Comparison of ENCODE assay signal across 14 mouse cellular contexts in the genomic region with DNA sequence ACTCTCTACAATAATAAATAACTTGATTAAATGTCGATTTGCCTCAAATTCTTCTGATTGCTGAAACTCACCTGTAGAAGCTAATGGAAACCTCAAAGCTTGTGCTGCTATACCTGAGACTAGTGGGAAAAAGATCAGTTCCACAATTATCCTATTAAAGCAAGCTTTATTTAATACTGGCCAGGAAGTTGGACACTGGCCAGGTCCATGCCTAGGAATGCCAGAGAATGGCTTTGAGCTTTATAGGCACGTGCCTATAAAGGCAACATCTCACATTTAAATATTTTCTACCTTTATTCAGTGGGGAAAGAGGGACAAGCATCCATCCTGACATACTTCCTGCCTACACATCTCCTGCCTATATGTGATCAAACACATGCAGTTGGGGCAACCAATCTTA.
A peak's percentile ranks its signal among the peaks of the same experiment; 100 is the strongest.
DNase-seq lines count a peak whose midpoint lies in the region; TF ChIP-seq lines count a peak whose summit lies in the region.
"Had no signal": no experiment of that assay in that cellular context is flagged by ENCODE, and none has a peak within 500 bp of the region (broad histone marks: within the 10 kb centered on the region; RNA-seq: fewer than 3 reads in every experiment).

No protein-coding gene starts in this region.

- TF ChIP-seq POLR2A in brain, embryonic 14.5 days (IDR thresholded peaks at IDR 0.05; ENCODE audit: borderline replicate concordance, extremely low read depth, insufficient read depth, insufficient read length, poor library complexity, severe bottlenecking) = no peak

- no peak for TF ChIP-seq CTCF in brain, embryonic 14.5 days (IDR thresholded peaks at IDR 0.05; ENCODE audit: borderline replicate concordance, extremely low read depth, insufficient read depth, insufficient read length)

- peak; percentile 32 to 40 for DNase-seq in cerebellum, postnatal 14 days
- DNase-seq in cerebellum, postnatal 4 days (ENCODE audit: low spot score in 2 of 2) = no peak
- peak; percentile 5 for DNase-seq in kidney, postnatal 10 days
- DNase-seq in kidney, postnatal 14 days = no peak
- DNase-seq in brain, embryonic 14.5 days (ENCODE audit: low read depth) = peak; percentile 12
- no peak for DNase-seq in testis, postnatal 14 days (ENCODE audit: low spot score)
- DNase-seq: adrenal gland, adult 2 months; adrenal gland, postnatal 36 days; cerebellum, adult 11-12 months; cerebellum, adult 8-10 months; forebrain, postnatal 0 days; gastrocnemius, adult 2 months; gastrocnemius, postnatal 14 days; heart, adult 11 months had no signal

Comparison
In these comparisons a context has a peak if more than half of its experiments do, and no peak if none do; other contexts are left out.
1. DNase-seq: peak in cerebellum, postnatal 14 days (2 of 2), kidney, postnatal 10 days (single experiment) and brain, embryonic 14.5 days (single experiment); none in cerebellum, postnatal 4 days (0 of 2), kidney, postnatal 14 days (single experiment) and testis, postnatal 14 days (single experiment).